34 mouse cellular contexts compared by ENCODE assay signal in genomic region chr9:32868936-32869335, GRCm38 (mm10).
"Had no signal": no experiment of that assay in that cellular context is flagged by ENCODE, and none has a peak within 500 bp of the region (broad histone marks: within the 10 kb centered on the region; RNA-seq: fewer than 3 reads in every experiment).

No protein-coding gene starts in this region.

- DNase-seq: heart, postnatal 10 days; heart, postnatal 14 days; heart, postnatal 36 days; heart, postnatal 4 days; kidney, adult 11 months; kidney, adult 18-20 months; kidney, adult 2 months; kidney, adult 8-10 months; kidney, adult 9 months; kidney, postnatal 10 days; kidney, postnatal 14 days; kidney, postnatal 25 days; kidney, postnatal 36 days; kidney, postnatal 4 days; layer of hippocampus, adult 9-11 months; layer of hippocampus, postnatal 36 days had no signal

- H3K27ac ChIP-seq: heart, embryonic 13.5 days; heart, embryonic 15.5 days; hindbrain, embryonic 10.5 days; hindbrain, embryonic 12.5 days; hindbrain, embryonic 13.5 days; hindbrain, embryonic 14.5 days; hindbrain, embryonic 15.5 days; hindbrain, postnatal 0 days; intestine, embryonic 15.5 days; kidney, embryonic 15.5 days; kidney, postnatal 0 days; layer of hippocampus, adult 2 months had no signal

- H3K4me2 ChIP-seq: heart, embryonic 11.5 days; heart, embryonic 12.5 days; heart, embryonic 13.5 days; heart, embryonic 15.5 days; hindbrain, embryonic 12.5 days; hindbrain, embryonic 13.5 days; hindbrain, embryonic 14.5 days; hindbrain, embryonic 15.5 days; intestine, embryonic 15.5 days; kidney, embryonic 15.5 days had no signal

- H3K36me3 ChIP-seq: heart, embryonic 12.5 days; heart, embryonic 13.5 days; heart, embryonic 15.5 days; hindbrain, embryonic 10.5 days; hindbrain, embryonic 12.5 days; hindbrain, embryonic 13.5 days; hindbrain, embryonic 15.5 days; intestine, embryonic 15.5 days; kidney, embryonic 15.5 days had no signal

- H3K9ac ChIP-seq: heart, embryonic 12.5 days; heart, embryonic 13.5 days; heart, embryonic 15.5 days; hindbrain, embryonic 12.5 days; hindbrain, embryonic 13.5 days; hindbrain, embryonic 14.5 days; hindbrain, embryonic 15.5 days; intestine, embryonic 15.5 days; kidney, embryonic 15.5 days had no signal

- H3K4me1 ChIP-seq: heart, embryonic 15.5 days; hindbrain, embryonic 10.5 days; hindbrain, embryonic 12.5 days; hindbrain, embryonic 13.5 days; hindbrain, embryonic 15.5 days; intestine, embryonic 15.5 days; kidney, embryonic 15.5 days had no signal

- ATAC-seq: hindbrain, embryonic 16.5 days; hindbrain, postnatal 0 days; inflammation-experienced regulatory T-cells, adult 6 months; intestine, embryonic 15.5 days; intestine, embryonic 16.5 days; intestine, postnatal 0 days had no signal

- H3K27me3 ChIP-seq: heart, embryonic 12.5 days; heart, embryonic 13.5 days; heart, embryonic 15.5 days; hindbrain, embryonic 12.5 days; hindbrain, embryonic 13.5 days; hindbrain, embryonic 15.5 days; intestine, embryonic 15.5 days; kidney, embryonic 15.5 days had no signal

- H3K9me3 ChIP-seq: heart, embryonic 12.5 days; heart, embryonic 13.5 days; heart, embryonic 15.5 days; hindbrain, embryonic 10.5 days; hindbrain, embryonic 12.5 days; hindbrain, embryonic 13.5 days; hindbrain, embryonic 15.5 days; intestine, embryonic 15.5 days; kidney, embryonic 15.5 days had no signal

- H3K4me3 ChIP-seq: heart, embryonic 12.5 days; heart, embryonic 13.5 days; heart, embryonic 15.5 days; hindbrain, embryonic 10.5 days; hindbrain, embryonic 12.5 days; hindbrain, embryonic 13.5 days; hindbrain, embryonic 15.5 days; intestine, embryonic 15.5 days; kidney, embryonic 15.5 days; layer of hippocampus, adult 2 months had no signal
